Mouse (Mus musculus) heart, embryonic 16.5 days (tissue): Measurements from ENCODE around the gene Stim1. TPM values are rescaled to one million over a fixed set of nuclear protein-coding genes. Genes with fewer than 3 reads are reported as not detected.

Source experiments
- ATAC-seq: fragments of 200-750 bp; cut with Nextera tagmentation; replicated peaks from 2 replicates; pipeline ENCODE4 v1.8.0; 2017; ENCODE audit warnings: moderate number of reproducible peaks; ENCODE audit not compliant: insufficient read depth, low FRiP score; ENCODE audit errors: extremely low read depth
- H3K27ac ChIP-seq: fragments of 300-500 bp; sonication (generic); 2 replicates; pipeline ENCODE4 v1.5.1; 2014; ENCODE audit warnings: mild to moderate bottlenecking, low read length, control low read depth, moderate library complexity
- H3K27me3 ChIP-seq: fragments of 300-500 bp; sonication (generic); 2 replicates; pipeline ENCODE4 v1.6.1; 2014; ENCODE audit warnings: low read length, mixed read lengths; ENCODE audit not compliant: control insufficient read depth, insufficient read depth
- H3K36me3 ChIP-seq: fragments of 300-500 bp; sonication (generic); 2 replicates; pipeline ENCODE4 v1.6.1; 2014; ENCODE audit not compliant: control insufficient read depth, insufficient read depth
- H3K4me1 ChIP-seq: fragments of 300-500 bp; sonication (generic); 2 replicates; pipeline ENCODE4 v1.6.1; 2014; ENCODE audit warnings: low read length, mixed read lengths; ENCODE audit not compliant: control insufficient read depth, insufficient read depth
- H3K4me2 ChIP-seq: fragments of 300-500 bp; sonication (generic); 2 replicates; pipeline ENCODE4 v1.6.1; 2014; ENCODE audit warnings: low read depth, mild to moderate bottlenecking, control low read depth, low read length
- H3K4me3 ChIP-seq: fragments of 300-500 bp; sonication (generic); 2 replicates; pipeline ENCODE4 v1.5.1; 2014; ENCODE audit warnings: mild to moderate bottlenecking, control low read depth, low read length
- H3K9ac ChIP-seq: fragments of 300-500 bp; sonication (generic); 2 replicates; pipeline ENCODE4 v1.6.1; 2014; ENCODE audit warnings: low read length, control low read depth
- H3K9me3 ChIP-seq: fragments of 300-500 bp; sonication (generic); replicated peaks from 2 replicates; pipeline ENCODE4 v1.6.1; 2016; ENCODE audit warnings: low read length; ENCODE audit not compliant: control insufficient read depth
- WGBS: fragments of 180-500 bp; shearing (Covaris S2); extraction: QIAGEN DNeasy Blood & Tissue Kit; methylation state at CpG from one replicate; pipeline ENCODE4 v1.1.7; 2014; 5-methylcytosine and 5-hydroxymethylcytosine counted together
- polyA plus RNA-seq: library from polyadenylated mRNA; unstranded; fragments of >200 nt; fragmentation: Nextera tagmentation; extraction: Ambion mirVana; gene quantifications from 2 replicates; pipeline ENCODE4 v1.2.1, GENCODE M21; 2015

The Stim1 gene
- polyA plus RNA-seq = 16.2 and 18.5 TPM in 2 replicates

DNA sequence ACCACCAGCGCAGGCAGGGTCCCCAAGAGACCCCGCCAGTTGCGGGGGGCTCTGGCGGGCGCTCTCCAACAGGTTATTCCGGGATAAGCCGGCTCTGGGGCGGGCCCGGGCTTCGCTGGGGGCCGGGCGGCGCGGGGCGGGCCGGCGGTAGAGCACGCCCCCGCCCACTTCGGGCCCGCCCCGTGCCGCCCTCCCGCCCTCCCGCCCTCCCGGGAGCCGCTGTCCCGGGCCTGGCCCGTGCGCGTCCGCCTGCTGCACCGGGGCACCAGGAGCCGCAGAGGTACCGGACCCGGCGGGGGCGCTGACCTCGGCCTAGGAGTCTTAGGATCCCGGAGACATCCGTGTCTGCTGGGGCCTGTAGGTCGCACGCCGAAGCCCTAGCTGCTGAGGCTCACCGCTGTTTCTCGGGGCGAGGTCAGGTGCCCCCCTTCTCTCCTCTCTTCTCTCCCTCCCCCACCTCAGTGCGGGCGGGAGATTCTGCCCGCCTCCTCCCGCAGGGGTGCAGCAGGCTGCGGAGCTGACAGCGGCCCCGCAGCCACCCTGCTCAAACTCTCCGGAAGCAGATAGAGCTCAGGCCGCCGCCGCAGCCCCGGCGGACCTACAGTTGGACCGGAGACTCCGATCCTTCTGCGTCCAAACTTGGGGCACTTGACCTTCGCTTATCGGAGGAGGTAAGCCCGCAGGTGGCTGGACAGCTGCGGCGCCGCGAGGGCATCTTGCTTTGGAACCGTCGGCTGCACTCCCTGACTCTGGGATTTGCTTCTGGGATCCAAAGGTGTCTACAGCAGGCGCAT, at the start of gene Stim1:
TSS of gene Stim1 (plus strand) at position 206 of the 794 bp plus-strand sequence.
- under 1% methylated on average over 50 of the region's 73 CpGs for WGBS
- Histone ChIP-seq H3K4me3 (peak within 1 kb of the TSS; percentile 90), H3K9me3 (no peaks in the 10 kb centered on the region), H3K4me1 (peaks cover 16% of the 10 kb centered on the region), H3K4me2 (peak within 1 kb of the TSS; percentile 95), H3K27ac (peak within 1 kb of the TSS; percentile 37; the same call in 1 of the 2 replicates), H3K36me3 (no peaks in the 10 kb centered on the region), H3K9ac (peak within 1 kb of the TSS; percentile 86), H3K27me3 (peaks cover 12% of the 10 kb centered on the region; the same call in 1 of the 2 replicates)
- ATAC-seq = peak; percentile 91

DNA sequence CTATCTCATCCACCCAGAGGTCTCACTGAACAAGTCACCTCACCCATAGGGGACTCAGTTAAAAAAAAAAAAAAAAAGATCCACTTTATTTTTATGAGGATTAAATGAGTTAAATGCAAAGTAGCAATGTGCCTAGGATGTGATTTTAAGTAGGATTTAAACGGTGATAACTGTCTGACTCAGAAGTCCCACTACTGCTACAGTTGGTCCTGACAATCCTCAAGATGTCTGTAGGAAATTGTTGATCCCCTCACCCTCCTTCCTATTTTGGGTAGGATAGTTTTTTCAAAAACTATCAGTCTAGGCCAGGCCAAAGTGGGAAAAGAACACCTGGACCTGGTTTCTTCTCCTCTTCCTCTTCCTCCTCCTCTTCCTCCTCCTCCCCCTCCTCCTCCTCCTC, 45.7 kb upstream of the Stim1 start:
- no peak for ATAC-seq
- WGBS = 38% methylated on average over 1 of the region's 1 CpGs
- H3K36me3 ChIP-seq = no peaks in the 10 kb centered on the region
- H3K4me2 ChIP-seq = peak overlapping the region; percentile 98
- no peak overlapping the region for H3K4me3 ChIP-seq
- no peaks in the 10 kb centered on the region for H3K9me3 ChIP-seq
- H3K4me1 ChIP-seq = peaks cover 6% of the 10 kb centered on the region; the same call in 1 of the 2 replicates
- H3K27ac ChIP-seq = no peak overlapping the region
- H3K9ac ChIP-seq = no peak overlapping the region
- H3K27me3 ChIP-seq = no peaks in the 10 kb centered on the region

DNA sequence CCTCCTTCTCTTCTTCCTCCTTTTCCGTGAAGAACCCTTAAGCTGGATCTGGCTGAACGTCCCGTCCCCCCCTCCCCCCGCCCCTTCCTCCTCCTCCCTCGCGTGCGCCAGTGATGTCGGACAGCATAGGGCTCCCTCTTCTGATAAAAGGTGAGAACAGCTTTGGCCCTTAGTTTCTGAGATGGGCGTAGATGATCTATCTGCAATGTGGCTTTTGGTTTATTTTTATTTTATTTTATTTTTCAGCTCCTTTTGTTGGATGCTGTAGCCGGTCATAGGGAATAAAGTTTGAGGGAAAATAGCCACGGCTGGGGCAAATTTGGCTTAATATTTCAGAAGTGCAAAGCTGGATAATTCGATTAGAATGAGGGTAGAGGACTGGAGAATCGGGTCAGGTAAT, 45.3 kb upstream of the Stim1 start:
- Histone ChIP-seq H3K4me2 (peak overlapping the region; percentile 98), H3K9me3 (no peaks in the 10 kb centered on the region), H3K27ac (peak overlapping the region; percentile 76), H3K27me3 (no peaks in the 10 kb centered on the region), H3K4me1 (peaks cover 6% of the 10 kb centered on the region; the same call in 1 of the 2 replicates), H3K9ac (peak overlapping the region; percentile 83), H3K36me3 (peaks cover 3% of the 10 kb centered on the region; the same call in 1 of the 2 replicates), H3K4me3 (peak overlapping the region; percentile 82)
- 1% methylated on average over 12 of the region's 13 CpGs for WGBS
- ATAC-seq = peak; percentile 47; the same call in 1 of the 2 replicates

DNA sequence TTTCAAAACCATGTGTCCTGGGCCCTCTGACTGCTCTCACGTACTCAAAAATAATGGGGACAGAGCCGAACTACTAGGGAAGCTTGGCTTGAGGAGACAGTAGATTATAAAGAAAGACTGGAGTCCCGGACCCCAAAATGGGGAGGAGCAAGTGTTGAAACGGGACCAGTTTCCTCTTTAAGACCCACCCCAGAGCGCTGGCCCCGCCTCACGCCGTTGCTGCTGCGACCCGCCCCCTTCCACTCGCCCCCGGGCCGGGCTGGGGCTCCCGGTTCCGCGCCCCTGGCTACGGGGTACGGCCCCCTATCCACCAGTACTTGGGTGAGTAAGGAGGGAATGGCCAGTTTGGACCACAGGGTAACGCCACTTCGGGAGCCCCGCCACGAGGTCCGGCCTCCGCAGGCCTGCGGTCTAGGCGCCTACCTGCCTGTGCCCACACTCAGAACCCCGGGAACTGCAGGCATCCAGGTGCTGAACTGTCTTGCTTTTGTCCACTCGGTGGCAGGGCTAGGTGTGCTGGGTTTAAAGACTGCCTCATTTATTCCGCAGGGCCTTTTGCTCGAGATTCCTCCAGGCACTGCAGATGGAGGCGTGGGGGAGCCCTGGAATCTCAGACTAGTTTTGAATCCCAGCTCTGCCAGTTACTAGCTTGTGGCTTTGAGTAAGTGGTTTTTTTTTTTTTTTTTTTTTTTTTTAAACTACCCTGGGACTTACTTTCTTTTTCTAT, 44.6 kb upstream of the Stim1 start:
- Histone ChIP-seq H3K9me3 (no peaks in the 10 kb centered on the region), H3K27ac (peak overlapping the region; percentile 76), H3K4me2 (peak overlapping the region; percentile 98), H3K36me3 (peaks cover 6% of the 10 kb centered on the region), H3K9ac (peak overlapping the region; percentile 83), H3K4me1 (peaks cover 6% of the 10 kb centered on the region; the same call in 1 of the 2 replicates), H3K27me3 (no peaks in the 10 kb centered on the region), H3K4me3 (peak overlapping the region; percentile 82)
- ATAC-seq = peak; percentile 87
- 2% methylated on average over 31 of the region's 31 CpGs for WGBS

DNA sequence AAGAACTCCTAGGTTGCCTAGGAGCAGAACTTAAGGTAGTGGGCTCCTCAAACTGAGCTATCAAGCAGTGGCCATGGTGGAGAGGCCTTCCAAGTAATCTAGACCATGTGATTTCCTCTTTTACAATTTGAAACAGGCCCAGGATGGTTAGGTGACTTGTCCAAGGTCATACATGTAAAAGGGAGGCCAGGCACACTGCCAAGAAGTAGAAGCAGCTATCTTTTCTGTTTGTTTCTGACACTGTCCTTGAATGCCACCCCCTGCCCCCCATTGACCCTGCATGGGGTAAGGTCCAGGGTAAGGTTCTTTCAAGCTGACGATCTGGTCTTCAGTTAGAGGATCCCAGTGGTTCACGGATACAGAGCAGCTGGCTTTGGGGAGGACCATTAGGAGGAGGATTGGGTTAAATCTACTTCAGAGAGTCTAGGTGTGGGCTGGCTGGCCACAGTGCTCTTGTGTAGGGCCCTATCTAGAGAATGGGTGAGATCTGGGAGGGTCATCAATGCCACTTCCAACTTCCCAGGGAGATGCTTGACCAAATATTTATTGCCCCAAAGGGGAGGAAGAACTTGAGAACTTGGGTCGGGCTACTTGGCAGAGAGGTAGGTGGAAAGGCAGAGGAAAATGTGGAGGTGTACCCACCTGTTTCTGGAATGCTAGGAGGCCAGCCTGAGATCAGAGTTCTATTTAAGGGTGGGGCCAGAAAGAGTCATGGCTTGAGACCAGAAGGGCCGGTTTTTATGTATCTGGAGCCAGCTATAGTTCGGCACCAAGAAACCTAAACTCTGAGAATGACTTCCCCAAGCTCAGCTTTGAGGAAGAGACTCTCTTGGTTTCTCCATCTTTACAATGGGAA, 43.5 kb upstream of the Stim1 start:
- Histone ChIP-seq H3K4me2 (no peak overlapping the region), H3K4me3 (no peak overlapping the region), H3K36me3 (peaks cover 6% of the 10 kb centered on the region), H3K4me1 (peaks cover 6% of the 10 kb centered on the region; the same call in 1 of the 2 replicates), H3K9ac (no peak overlapping the region), H3K27me3 (no peaks in the 10 kb centered on the region), H3K27ac (no peak overlapping the region), H3K9me3 (no peaks in the 10 kb centered on the region)
- WGBS = 80% methylated on average over 5 of the region's 5 CpGs
- ATAC-seq = no peak

DNA sequence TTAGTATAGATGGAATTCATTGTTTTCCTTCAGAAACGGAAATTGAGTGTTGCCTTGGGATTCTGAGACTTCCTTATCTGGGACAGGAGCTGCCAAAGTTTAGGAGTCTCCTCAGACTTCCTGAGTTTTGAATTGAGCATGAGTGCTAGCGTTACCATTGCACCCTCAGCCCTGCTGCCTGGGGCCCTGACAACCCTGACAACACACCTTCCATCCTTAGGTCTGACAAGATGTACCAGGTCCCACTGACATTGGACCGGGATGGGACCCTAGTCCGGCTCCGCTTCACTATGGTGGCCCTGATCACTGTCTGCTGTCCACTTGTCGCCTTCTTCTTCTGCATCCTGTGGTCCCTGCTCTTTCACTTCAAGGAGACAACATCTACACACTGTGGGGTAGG, 41.6 kb upstream of the Stim1 start:
- Histone ChIP-seq H3K4me1 (peaks cover 6% of the 10 kb centered on the region; the same call in 1 of the 2 replicates), H3K36me3 (peaks cover 10% of the 10 kb centered on the region), H3K27me3 (no peaks in the 10 kb centered on the region), H3K9ac (no peak overlapping the region), H3K9me3 (no peaks in the 10 kb centered on the region), H3K4me2 (no peak overlapping the region), H3K4me3 (no peak overlapping the region), H3K27ac (no peak overlapping the region; the same call in 1 of the 2 replicates)
- 80% methylated on average over 6 of the region's 6 CpGs for WGBS
- ATAC-seq = no peak

DNA sequence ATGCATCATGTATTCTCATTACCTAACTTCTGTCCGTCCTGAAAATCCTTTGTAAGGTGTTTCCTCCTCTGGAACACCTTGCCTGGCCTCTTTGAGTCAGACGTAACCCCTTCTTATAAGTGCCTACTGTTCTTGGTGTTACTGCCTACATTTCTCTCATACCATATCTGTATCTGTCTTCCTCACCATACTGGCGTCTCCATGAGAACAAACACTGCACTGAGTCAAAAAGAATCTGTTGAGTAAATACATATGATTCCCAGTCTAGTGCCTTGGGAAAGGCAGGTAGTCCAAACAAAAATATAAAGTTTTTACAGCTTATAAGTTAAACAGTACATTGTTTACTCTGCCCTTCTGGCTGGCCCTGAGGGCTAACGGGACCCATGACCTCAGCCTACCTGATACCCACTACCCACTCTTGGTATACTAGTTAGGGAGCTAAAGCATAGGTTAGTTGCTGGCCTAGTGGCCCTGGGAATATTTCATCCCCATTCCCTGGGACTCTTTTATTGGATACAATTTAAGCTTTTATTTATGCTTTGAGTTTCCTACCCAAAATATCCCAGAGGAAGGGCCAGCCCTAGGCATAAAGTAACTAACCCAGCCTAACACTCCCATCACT, 39.4 kb upstream of the Stim1 start:
- 81% methylated on average over 4 of the region's 4 CpGs for WGBS
- Histone ChIP-seq H3K4me1 (peaks cover 3% of the 10 kb centered on the region; the same call in 1 of the 2 replicates), H3K36me3 (peaks cover 13% of the 10 kb centered on the region), H3K4me3 (no peak overlapping the region), H3K4me2 (no peak overlapping the region), H3K9ac (no peak overlapping the region), H3K27me3 (no peaks in the 10 kb centered on the region), H3K27ac (no peak overlapping the region), H3K9me3 (no peaks in the 10 kb centered on the region)
- ATAC-seq = no peak

DNA sequence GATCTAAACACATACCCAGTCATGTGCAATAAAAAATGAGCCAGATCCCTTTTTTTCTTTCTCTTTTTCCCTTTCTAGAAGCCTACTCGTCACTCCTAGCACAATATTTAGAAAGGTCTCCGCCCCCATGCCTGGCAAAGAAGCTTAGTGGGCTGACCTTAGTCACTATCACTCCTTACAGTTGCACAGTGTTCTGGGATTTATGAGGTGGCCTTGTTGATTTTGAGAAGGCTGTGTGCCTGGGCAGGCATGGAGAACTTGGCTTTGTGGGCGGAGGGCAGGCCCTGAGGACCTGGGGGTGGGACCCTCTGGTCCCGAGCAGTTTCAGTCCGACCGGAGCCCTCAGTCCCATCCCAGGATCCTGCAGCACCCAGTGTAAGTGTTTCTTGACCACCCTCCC, 37.8 kb upstream of the Stim1 start:
- no peak for ATAC-seq
- Histone ChIP-seq H3K9ac (no peak overlapping the region), H3K27ac (no peak overlapping the region), H3K4me1 (no peaks in the 10 kb centered on the region; the same call in 1 of the 2 replicates), H3K27me3 (no peaks in the 10 kb centered on the region), H3K4me2 (no peak overlapping the region), H3K36me3 (peaks cover 13% of the 10 kb centered on the region), H3K9me3 (no peaks in the 10 kb centered on the region), H3K4me3 (no peak overlapping the region)
- WGBS = 93% methylated on average over 6 of the region's 6 CpGs
